Mouse (Mus musculus) G1E (cell line): ENCODE measurements at regions not wholly inside any gene's neighbourhood (a gene's known extent, or its start where the extent isn't known, plus 50 kb on each side); places are given as distances from the start of the nearest gene placed in this dataset.

Experiments
- ATAC-seq: 2 replicates; pipeline ENCODE4 v1.8.0; 2016; ENCODE audit warnings: mild to moderate bottlenecking; ENCODE audit not compliant: insufficient number of reproducible peaks, poor library complexity, low FRiP score, severe bottlenecking; ENCODE audit errors: extremely low read depth
- DNase-seq: peaks from one replicate; pipeline ENCODE4 v3.0.0; 2012; ENCODE audit warnings: low spot score
- H3K27me3 ChIP-seq: 2 replicates; pipeline ENCODE4 v1.6.1; 2012; ENCODE audit warnings: mild to moderate bottlenecking, low read length, inconsistent platforms; ENCODE audit not compliant: insufficient read depth
- H3K36me3 ChIP-seq: replicated peaks from 2 replicates; pipeline ENCODE3; 2012; ENCODE audit warnings: mild to moderate bottlenecking, inconsistent platforms
- H3K4me1 ChIP-seq: 2 replicates; pipeline ENCODE4 v1.6.1; 2012; ENCODE audit warnings: low read depth, low read length, inconsistent platforms, mixed read lengths; ENCODE audit not compliant: insufficient read depth
- H3K4me3 ChIP-seq: 2 replicates; pipeline ENCODE4 v1.5.1; 2012; ENCODE audit warnings: low read depth, mild to moderate bottlenecking, inconsistent platforms, low read length, moderate library complexity, mixed read lengths
- H3K9me3 ChIP-seq: replicated peaks from 2 replicates; pipeline ENCODE4 v1.6.1; 2012; ENCODE audit warnings: inconsistent platforms
- CTCF ChIP-seq: IDR thresholded peaks from 2 replicates; pipeline ENCODE4 v1.5.1; 2012; ENCODE audit warnings: low read depth, low read length, inconsistent platforms, mixed read lengths
- GATA1 ChIP-seq: IDR thresholded peaks from 2 replicates; pipeline ENCODE4 v1.6.1; 2012; ENCODE audit warnings: borderline replicate concordance, low read length, inconsistent platforms, mixed read lengths
- GATA2 ChIP-seq: IDR thresholded peaks from 2 replicates; pipeline ENCODE4 v1.6.1; 2012; ENCODE audit warnings: low read depth, low read length, inconsistent platforms, borderline replicate concordance
- POLR2AphosphoS5 ChIP-seq: IDR thresholded peaks from 2 replicates; pipeline ENCODE4 v1.6.1; 2012; ENCODE audit warnings: low read depth, low read length, inconsistent platforms; ENCODE audit not compliant: insufficient replicate concordance
- TAL1 ChIP-seq: conservative IDR thresholded peaks from 2 replicates; pipeline ENCODE4 v1.6.1; 2012; ENCODE audit warnings: low read depth, low read length, inconsistent platforms, mixed read lengths

DNA sequence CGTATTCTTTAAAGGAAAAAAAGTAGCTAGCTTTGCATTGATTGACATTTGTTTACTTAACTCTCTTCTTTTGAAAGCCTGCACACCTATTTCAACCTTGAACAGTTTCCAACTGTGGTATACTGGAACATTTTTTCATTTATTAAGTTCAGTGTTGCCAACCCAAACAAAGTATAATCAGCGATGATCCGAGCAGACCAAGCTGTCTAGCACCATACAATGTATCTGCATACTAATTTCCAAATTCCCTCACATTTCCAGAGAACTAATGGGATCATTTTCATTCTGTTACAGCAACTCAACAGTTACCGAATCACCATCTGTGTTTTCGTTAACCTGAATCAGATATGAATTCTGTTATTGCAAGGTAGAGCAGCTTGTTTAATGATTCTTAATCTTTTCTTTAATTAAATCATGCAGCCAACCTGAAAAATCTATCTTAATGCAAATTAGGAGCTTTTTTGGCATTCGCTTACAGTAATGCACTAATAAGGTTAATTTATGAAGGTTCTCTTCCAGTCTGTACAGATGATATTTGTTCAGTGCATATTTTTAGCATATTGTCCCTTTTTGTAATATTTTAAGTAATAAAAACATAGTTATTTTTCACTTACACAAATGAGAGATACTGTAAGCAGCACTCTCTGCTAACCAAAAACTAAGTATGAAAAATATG lies 719.5 kb upstream of the Zeb2 start:
- Histone ChIP-seq H3K27me3 (no peaks in the 10 kb centered on the region), H3K4me1 (no peaks in the 10 kb centered on the region), H3K4me3 (no peak overlapping the region), H3K36me3 (no peaks in the 10 kb centered on the region), H3K9me3 (no peaks in the 10 kb centered on the region)
- TF ChIP-seq CTCF, result no peak
- no peak for TF ChIP-seq POLR2AphosphoS5
- no peak for TF ChIP-seq TAL1
- TF ChIP-seq GATA1, result no peak
- no peak for TF ChIP-seq GATA2
- ATAC-seq (no peak), DNase-seq (no peak)

DNA sequence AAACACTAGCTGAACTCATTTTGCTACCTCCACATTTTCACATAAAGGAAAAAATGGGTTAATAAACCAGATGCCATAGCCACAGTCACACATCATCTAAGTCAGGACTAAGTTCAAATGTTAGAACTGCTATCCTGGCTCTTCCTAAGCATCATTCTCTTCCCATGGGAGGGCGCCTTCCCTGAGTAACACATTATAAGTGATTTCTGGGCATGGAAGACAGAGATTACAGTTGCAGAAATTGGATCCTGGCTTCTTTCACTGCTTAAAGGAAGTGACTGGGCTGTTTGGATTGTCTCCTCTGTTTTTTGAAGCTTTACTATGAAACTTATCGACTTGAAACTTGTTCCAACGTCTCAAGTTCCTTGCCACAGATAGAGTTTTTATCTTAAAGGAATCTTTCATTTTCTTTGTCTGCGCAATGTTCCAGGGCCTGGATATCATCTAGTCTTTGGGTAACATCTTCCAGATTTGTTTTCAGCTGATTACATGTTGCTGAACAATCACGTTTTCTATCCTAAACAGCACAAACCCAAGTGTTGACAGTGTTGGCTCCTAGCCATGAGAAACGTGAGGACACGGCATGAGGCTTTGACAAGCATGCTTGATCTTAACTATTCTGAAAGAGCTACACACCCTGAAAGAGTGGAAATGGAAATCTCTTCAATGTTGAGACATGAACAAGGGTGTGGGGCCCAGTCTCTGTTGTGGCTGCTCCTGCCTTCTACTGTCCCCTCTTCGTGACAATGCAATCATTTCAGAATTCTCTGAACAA lies 700.9 kb upstream of the Zeb2 start:
- H3K4me3 ChIP-seq, result no peak overlapping the region
- H3K4me1 ChIP-seq, result no peaks in the 10 kb centered on the region
- no peaks in the 10 kb centered on the region for H3K27me3 ChIP-seq
- H3K36me3 ChIP-seq, result no peaks in the 10 kb centered on the region
- no peak for DNase-seq
- no peak for TF ChIP-seq GATA1
- TF ChIP-seq GATA2, result no peak
- no peak for TF ChIP-seq TAL1
- no peak for ATAC-seq
- no peaks in the 10 kb centered on the region for H3K9me3 ChIP-seq

DNA sequence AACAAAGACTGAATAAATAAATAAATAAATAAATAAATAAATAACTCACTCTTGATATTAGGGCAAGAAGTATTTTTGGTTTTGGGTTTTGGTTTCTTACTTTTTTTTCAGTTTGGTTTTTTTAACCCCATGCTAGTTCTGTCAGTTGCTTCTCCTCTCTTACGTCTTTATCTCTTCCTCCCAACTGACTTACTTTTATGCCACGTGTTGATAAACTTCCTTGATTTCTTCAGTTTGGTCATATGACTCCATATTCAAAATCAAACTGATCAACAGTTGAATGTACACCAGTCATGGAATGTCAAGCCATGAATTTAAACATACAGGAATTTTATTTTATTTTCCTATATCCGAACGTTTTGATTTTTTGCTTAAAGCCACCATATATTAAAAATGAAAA lies 697.5 kb upstream of the Zeb2 start:
- Histone ChIP-seq H3K4me1 (no peaks in the 10 kb centered on the region), H3K9me3 (no peaks in the 10 kb centered on the region), H3K36me3 (no peaks in the 10 kb centered on the region), H3K27me3 (no peaks in the 10 kb centered on the region), H3K4me3 (no peak overlapping the region)
- DNase-seq, result no peak
- ATAC-seq, result no peak
- no peak for TF ChIP-seq TAL1
- no peak for TF ChIP-seq GATA2
- no peak for TF ChIP-seq POLR2AphosphoS5

DNA sequence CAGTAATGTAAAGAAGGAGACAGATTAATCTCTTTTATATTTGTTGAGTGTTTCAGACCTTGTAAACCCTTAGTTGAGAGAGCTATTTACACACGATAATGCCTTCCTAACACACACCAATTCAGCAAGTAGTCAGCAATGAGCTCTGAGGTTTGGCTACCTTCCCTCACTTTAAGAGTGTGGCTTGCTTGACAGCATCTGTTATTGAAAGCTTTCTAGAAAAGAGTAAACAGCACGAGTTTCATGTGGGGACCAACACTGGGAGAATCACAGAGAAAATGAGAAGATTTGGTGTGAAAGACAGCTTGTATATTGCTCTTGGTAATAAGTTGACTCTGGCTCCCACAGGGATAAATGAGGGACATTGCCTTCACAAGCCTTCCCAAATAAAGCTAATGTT lies 688.1 kb upstream of the Zeb2 start:
- no peaks in the 10 kb centered on the region for H3K36me3 ChIP-seq
- H3K4me3 ChIP-seq, result no peak overlapping the region
- ATAC-seq (no peak), DNase-seq (no peak)
- H3K27me3 ChIP-seq, result no peaks in the 10 kb centered on the region
- no peaks in the 10 kb centered on the region for H3K4me1 ChIP-seq
- TF ChIP-seq CTCF (no peak), GATA2 (no peak), POLR2AphosphoS5 (no peak), TAL1 (no peak), GATA1 (no peak)
- no peaks in the 10 kb centered on the region for H3K9me3 ChIP-seq

DNA sequence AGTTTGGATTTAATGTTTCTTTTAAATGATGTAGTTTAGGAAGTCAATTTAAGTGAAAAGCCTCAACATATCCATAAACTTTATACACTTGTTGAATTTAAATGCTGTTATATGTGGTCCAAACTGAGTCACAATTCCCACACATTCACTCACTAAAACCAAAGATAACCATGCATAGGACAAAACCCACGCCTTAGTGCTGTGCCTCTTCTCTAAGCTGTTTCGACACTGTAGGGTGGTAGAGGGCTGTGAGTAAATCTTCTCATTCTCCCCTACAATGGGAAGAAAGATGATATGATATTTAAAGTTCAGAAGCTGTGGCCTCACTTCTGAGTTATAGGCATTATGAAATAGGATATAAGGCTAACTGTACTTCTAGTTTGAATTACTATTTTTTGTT lies 682.9 kb upstream of the Zeb2 start:
- Histone ChIP-seq H3K4me3 (no peak overlapping the region), H3K4me1 (no peaks in the 10 kb centered on the region), H3K27me3 (no peaks in the 10 kb centered on the region), H3K36me3 (no peaks in the 10 kb centered on the region), H3K9me3 (no peaks in the 10 kb centered on the region)
- no peak for DNase-seq
- TF ChIP-seq POLR2AphosphoS5 (no peak), TAL1 (no peak), GATA2 (no peak), GATA1 (no peak), CTCF (no peak)
- ATAC-seq, result no peak

DNA sequence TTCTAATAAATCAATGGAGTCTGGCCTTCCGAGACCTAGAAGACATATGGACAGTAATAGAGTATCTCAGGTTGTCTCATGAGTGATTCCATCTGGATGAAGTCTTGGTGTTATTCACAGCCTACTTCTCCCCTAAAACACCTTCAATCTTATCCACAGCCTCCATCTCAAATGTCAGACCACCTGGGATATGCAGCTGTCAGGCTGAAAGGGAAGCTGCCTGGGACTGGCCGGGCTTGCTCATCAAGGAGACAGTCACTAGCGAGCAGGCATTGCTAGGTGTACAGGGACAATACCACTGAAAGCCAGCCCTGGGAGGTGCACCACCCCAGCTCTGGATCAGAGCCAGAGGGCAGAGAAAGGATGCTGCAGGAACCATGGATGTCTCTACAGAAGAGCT lies 676.4 kb upstream of the Zeb2 start:
- H3K4me1 ChIP-seq, result no peaks in the 10 kb centered on the region
- DNase-seq (no peak), ATAC-seq (no peak)

DNA sequence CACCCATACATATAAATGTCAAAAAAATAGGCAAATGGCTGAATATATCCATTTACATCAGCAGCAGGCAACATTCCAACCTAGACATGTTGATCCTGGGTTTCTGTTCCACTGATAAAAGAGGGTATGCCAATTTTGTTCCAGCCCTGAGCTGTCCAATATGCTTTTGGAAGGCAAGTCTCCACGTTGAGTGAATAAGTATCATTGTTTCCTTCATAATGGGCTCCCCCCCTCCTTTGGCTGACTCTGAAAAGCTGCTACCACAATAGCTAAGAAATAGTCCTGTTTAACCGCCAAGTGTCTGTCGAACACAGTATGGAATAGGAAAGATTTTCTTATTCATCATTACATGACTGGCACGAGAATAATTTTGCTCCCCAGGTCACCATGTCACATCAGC lies 672.5 kb upstream of the Zeb2 start:
- 0 out of 2 replicates have a peak, but pooled peaks cover 2% of the 10 kb centered on the region for H3K27me3 ChIP-seq
- H3K4me3 ChIP-seq, result no peak overlapping the region
- no peaks in the 10 kb centered on the region for H3K36me3 ChIP-seq
- no peak for DNase-seq
- TF ChIP-seq TAL1 (no peak), GATA1 (no peak), CTCF (no peak), POLR2AphosphoS5 (no peak), GATA2 (no peak)
- no peaks in the 10 kb centered on the region for H3K4me1 ChIP-seq
- no peak for ATAC-seq
- no peaks in the 10 kb centered on the region for H3K9me3 ChIP-seq

More for the DNA sequence above, 676.4 kb upstream of the Zeb2 start:
- TF ChIP-seq GATA2 (no peak), POLR2AphosphoS5 (no peak), TAL1 (no peak), GATA1 (no peak), CTCF (no peak)
- Histone ChIP-seq H3K9me3 (no peaks in the 10 kb centered on the region), H3K4me3 (no peak overlapping the region), H3K27me3 (0 out of 2 replicates have a peak, but pooled peaks cover 1% of the 10 kb centered on the region), H3K36me3 (no peaks in the 10 kb centered on the region)
